ENCODE assay signal across 8 mouse cellular contexts in genomic region chr12:15535822-15536221, GRCm38 (mm10).
A peak's percentile ranks its signal among the peaks of the same experiment; 100 is the strongest.
DNase-seq lines count a peak whose midpoint lies in the region; ATAC-seq lines count a peak whose summit lies in the region.
"Had no signal": no experiment of that assay in that cellular context is flagged by ENCODE, and none has a peak within 500 bp of the region (broad histone marks: within the 10 kb centered on the region; RNA-seq: fewer than 3 reads in every experiment).

No protein-coding gene starts in this region.

- no peaks in the 10 kb centered on the region for H3K36me3 ChIP-seq in forebrain, embryonic 15.5 days
- no peaks in the 10 kb centered on the region for H3K36me3 ChIP-seq in hindbrain, embryonic 12.5 days
- H3K36me3 ChIP-seq in midbrain, embryonic 15.5 days (replicated peaks): no peaks in the 10 kb centered on the region

- no peak overlapping the region for H3K4me2 ChIP-seq in forebrain, embryonic 15.5 days (replicated peaks)
- H3K4me2 ChIP-seq in hindbrain, embryonic 12.5 days (replicated peaks): no peak overlapping the region
- H3K4me2 ChIP-seq in midbrain, embryonic 15.5 days: no peak overlapping the region

- H3K9me3 ChIP-seq in forebrain, embryonic 15.5 days: no peaks in the 10 kb centered on the region
- no peaks in the 10 kb centered on the region for H3K9me3 ChIP-seq in hindbrain, embryonic 12.5 days (replicated peaks)
- H3K9me3 ChIP-seq in midbrain, embryonic 15.5 days: no peaks in the 10 kb centered on the region
- H3K9me3 ChIP-seq: megakaryocyte, embryonic 14.5 days had no signal

- no peak overlapping the region for H3K4me3 ChIP-seq in forebrain, embryonic 15.5 days
- no peak overlapping the region for H3K4me3 ChIP-seq in hindbrain, embryonic 12.5 days
- no peak overlapping the region for H3K4me3 ChIP-seq in midbrain, embryonic 15.5 days
- H3K4me3 ChIP-seq: megakaryocyte, embryonic 14.5 days had no signal

- no peak overlapping the region for H3K9ac ChIP-seq in forebrain, embryonic 15.5 days (replicated peaks)
- H3K9ac ChIP-seq in hindbrain, embryonic 12.5 days: no peak overlapping the region
- no peak overlapping the region for H3K9ac ChIP-seq in midbrain, embryonic 15.5 days

- ATAC-seq in forebrain, embryonic 15.5 days (replicated peaks): peak; percentile 81
- 0 out of 2 replicates have a peak, but pooled peaks have one; percentile 54 for ATAC-seq in hindbrain, embryonic 12.5 days (ENCODE audit: low FRiP score)
- peak; percentile 87 for ATAC-seq in midbrain, embryonic 15.5 days (replicated peaks)

- H3K4me1 ChIP-seq in forebrain, embryonic 15.5 days: peaks cover 4% of the 10 kb centered on the region; the same call in 1 of the 2 replicates
- H3K4me1 ChIP-seq in hindbrain, embryonic 12.5 days: no peaks in the 10 kb centered on the region
- no peaks in the 10 kb centered on the region for H3K4me1 ChIP-seq in midbrain, embryonic 15.5 days

- peak; percentile 62 for DNase-seq in Muller cell, postnatal 12 days (ENCODE audit: inconsistent ontology term)
- peak; percentile 39 for DNase-seq in c-Kit-positive CD71-negative TER-119-negative erythroid progenitor cells, embryonic 14.5 days (ENCODE audit: low read depth)
- peak; percentile 20 to 90 for DNase-seq in left cerebral cortex, adult 9 months (ENCODE audit: low spot score in 2 of 2)
- peak; percentile 64 to 86 for DNase-seq in spleen, adult 18-20 months

- 8% methylated on average over 6 of the region's 6 CpGs for WGBS in forebrain, embryonic 15.5 days
- 8% methylated on average over 6 of the region's 6 CpGs for WGBS in hindbrain, embryonic 12.5 days
- 4% methylated on average over 6 of the region's 6 CpGs for WGBS in midbrain, embryonic 15.5 days

- no peak overlapping the region for H3K27ac ChIP-seq in forebrain, embryonic 15.5 days (replicated peaks)
- no peak overlapping the region for H3K27ac ChIP-seq in hindbrain, embryonic 12.5 days
- no peak overlapping the region for H3K27ac ChIP-seq in midbrain, embryonic 15.5 days

- no peaks in the 10 kb centered on the region for H3K27me3 ChIP-seq in forebrain, embryonic 15.5 days
- H3K27me3 ChIP-seq in hindbrain, embryonic 12.5 days: no peaks in the 10 kb centered on the region
- no peaks in the 10 kb centered on the region for H3K27me3 ChIP-seq in midbrain, embryonic 15.5 days (replicated peaks)
